Mouse (Mus musculus): ENCODE data around the gene Rrp9. TPM values are rescaled to one million over a fixed set of nuclear protein-coding genes. Genes with fewer than 3 reads are reported as not detected.
A peak's percentile ranks its signal among the peaks of the same experiment; 100 is the strongest.

The Rrp9 gene
- polyA plus RNA-seq, 1 experiment from 2014 or later: 41.2 TPM

DNA sequence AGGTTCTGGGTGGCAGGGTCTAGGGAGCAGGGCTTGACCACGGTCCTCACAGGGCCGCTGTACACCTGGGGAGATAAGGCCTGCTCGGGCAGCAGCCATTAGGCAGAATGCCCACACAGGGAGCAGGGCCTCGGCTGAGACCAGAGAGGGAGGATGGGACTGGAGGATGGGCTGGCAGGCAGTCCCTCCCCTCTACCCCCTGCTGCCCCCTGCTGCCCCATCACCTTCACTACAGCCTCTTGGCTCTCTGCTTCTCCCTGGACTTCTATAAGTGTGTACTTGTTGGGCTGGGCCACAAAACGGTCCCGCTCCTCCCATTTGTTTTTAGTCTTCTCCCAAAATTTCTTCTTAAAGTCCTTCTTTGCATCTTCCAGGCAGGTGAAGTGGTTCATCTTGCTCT lies 1.3 kb upstream of the Rrp9 start:
- WGBS: 3% methylated on average over 6 of the region's 6 CpGs
- H3K9ac ChIP-seq (replicated peaks; ENCODE audit: low read length): 0 out of 2 replicates have a peak overlapping the region, but pooled peaks have one; percentile 20

DNA sequence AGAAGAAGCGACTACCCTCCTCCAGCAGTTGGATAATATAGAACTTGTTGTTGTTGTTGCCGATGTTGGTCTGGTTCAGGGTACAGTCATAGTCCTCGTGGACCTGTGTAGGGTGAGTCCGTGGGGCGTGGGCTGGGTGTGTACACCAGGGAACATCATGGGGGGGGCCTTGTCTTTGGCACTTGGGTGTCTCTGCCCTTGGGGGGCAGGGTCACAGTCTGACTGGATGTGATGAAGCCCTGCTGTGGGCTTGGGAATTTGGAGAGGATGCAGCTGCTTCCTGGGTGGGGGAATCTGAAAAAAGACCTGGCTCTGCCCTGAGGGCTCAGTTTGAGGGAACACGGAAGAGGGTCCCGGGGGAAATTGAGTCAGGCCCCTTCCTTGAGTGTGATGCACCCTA lies 717 bp upstream of the Rrp9 start:
- H3K9ac ChIP-seq (replicated peaks; ENCODE audit: low read length): no peak overlapping the region
- H3K9me3 ChIP-seq (ENCODE audit: control insufficient read depth, low read length): no peaks in the 10 kb centered on the region
- H3K4me1 ChIP-seq (ENCODE audit: control insufficient read depth, insufficient read depth, low read length): peaks cover 12% of the 10 kb centered on the region
- DNase-seq (no peak), ATAC-seq (ENCODE audit: low FRiP score, low TSS enrichment) (no peak)
- no peak overlapping the region for H3K27ac ChIP-seq (replicated peaks; ENCODE audit: low read depth, low read length)
- WGBS: 63% methylated on average over 7 of the region's 7 CpGs
- H3K4me3 ChIP-seq (replicated peaks; ENCODE audit: low read depth, low read length): no peak overlapping the region
- H3K27me3 ChIP-seq (ENCODE audit: control insufficient read depth, insufficient read depth, low read length): no peaks in the 10 kb centered on the region
- no peak overlapping the region for H3K4me2 ChIP-seq (ENCODE audit: low read length)
- H3K36me3 ChIP-seq (ENCODE audit: control insufficient read depth, insufficient read depth, low read length): 0 out of 2 replicates have a peak, but pooled peaks cover under 1% of the 10 kb centered on the region

More for the DNA sequence above, 1.3 kb upstream of the Rrp9 start:
- Histone ChIP-seq H3K27ac (replicated peaks; ENCODE audit: low read depth, low read length) (no peak overlapping the region), H3K4me2 (ENCODE audit: low read length) (no peak overlapping the region), H3K9me3 (ENCODE audit: control insufficient read depth, low read length) (no peaks in the 10 kb centered on the region), H3K4me1 (ENCODE audit: control insufficient read depth, insufficient read depth, low read length) (peaks cover 12% of the 10 kb centered on the region), H3K36me3 (ENCODE audit: control insufficient read depth, insufficient read depth, low read length) (no peaks in the 10 kb centered on the region), H3K27me3 (ENCODE audit: control insufficient read depth, insufficient read depth, low read length) (no peaks in the 10 kb centered on the region), H3K4me3 (replicated peaks; ENCODE audit: low read depth, low read length) (no peak overlapping the region)
- peak; percentile 70 for DNase-seq
- ATAC-seq (ENCODE audit: low FRiP score, low TSS enrichment): peak; percentile 7; the same call in 1 of the 2 replicates

DNA sequence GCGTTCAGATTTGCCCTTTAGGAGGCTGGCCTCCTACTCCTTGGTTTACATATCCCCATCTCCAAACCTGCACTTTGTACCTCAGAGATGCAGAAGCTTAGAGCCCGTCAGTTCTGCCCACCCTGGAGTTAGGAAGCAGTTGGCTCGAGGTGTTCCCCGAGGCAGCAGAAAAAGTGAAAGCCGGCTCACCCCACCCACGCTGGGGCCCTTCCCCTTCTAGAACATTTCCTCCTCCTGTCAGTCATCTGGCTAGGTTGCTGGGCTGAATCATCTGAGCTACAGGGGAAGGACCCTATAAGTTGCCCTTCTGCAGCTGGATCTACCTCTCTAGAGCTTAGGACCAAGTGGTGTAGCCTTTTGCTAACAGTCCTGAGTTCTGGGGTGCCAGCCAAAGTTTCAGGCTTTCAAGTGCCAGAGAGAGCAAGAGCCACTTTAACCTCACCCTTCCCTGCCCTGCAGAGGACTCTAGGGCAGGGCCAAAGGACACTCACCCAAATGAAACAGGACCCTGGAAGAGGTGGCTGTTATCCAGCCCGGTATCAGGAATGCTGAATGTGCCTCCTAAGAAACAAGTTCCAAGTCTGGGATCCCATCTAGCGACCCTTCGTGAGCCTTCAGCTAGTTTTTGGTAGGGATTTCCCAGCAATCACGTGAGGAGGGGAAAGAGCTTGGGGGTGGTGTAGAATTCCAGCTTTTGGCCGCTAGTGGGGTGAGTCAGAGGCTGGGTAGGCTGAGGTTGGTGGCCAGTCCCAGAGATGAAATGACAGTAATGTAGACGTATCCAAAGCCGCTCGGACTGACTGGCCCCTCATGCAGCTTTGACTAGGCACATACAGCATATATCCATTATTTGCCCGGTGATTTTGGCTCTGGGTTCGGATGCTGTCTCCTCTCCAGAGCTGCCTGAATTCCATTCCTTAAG lies 500 bp downstream of the Rrp9 start:
- Histone ChIP-seq H3K27me3 (ENCODE audit: control insufficient read depth, insufficient read depth, low read length) (no peaks in the 10 kb centered on the region), H3K4me1 (ENCODE audit: control insufficient read depth, insufficient read depth, low read length) (peaks cover 12% of the 10 kb centered on the region), H3K36me3 (ENCODE audit: control insufficient read depth, insufficient read depth, low read length) (peaks cover 12% of the 10 kb centered on the region; the same call in 1 of the 2 replicates), H3K9me3 (ENCODE audit: control insufficient read depth, low read length) (no peaks in the 10 kb centered on the region), H3K27ac (replicated peaks; ENCODE audit: low read depth, low read length) (0 out of 2 replicates have a peak overlapping the region, but pooled peaks have one; percentile 26), H3K4me3 (replicated peaks; ENCODE audit: low read depth, low read length) (peak overlapping the region; percentile 66), H3K4me2 (ENCODE audit: low read length) (peak overlapping the region; percentile 33; the same call in 1 of the 2 replicates), H3K9ac (replicated peaks; ENCODE audit: low read length) (no peak overlapping the region; the same call in 1 of the 2 replicates)
- DNase-seq (no peak), ATAC-seq (ENCODE audit: low FRiP score, low TSS enrichment) (no peak; the same call in 1 of the 2 replicates)
- WGBS: 39% methylated on average over 16 of the region's 16 CpGs

DNA sequence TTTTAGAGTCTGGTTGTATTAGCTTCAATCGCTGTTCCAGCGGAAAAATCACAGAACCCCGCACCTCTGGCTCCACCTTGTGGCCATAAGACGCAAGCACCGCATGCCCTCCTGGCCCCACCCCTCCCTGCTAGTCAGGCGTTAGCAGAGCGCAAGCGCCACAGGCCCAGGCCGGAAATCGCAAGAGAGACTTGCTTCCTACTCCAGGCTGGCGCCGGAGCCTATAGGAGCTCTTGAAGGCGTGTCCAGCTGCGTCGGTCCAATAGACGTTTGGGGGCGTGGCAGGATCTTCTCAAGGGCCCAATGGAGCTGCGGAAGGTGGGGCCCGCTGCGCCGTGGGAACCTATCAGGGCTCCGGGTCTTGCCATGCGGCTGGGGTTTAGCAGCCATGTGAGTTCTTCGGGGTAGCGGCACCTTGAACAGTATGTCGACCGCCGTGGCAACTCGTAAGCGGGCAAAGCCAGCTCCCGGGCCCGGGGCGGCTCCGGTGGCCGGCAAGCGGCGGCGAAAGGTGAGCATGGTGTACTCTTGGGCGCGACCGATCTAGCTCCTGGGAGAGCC lies 1.2 kb downstream of the Rrp9 start, which contains the start of gene Parp3:
Gene Parp3, minus strand, starts transcription at position 26 of the 561 bp plus-strand sequence.
- no peaks in the 10 kb centered on the region for H3K27me3 ChIP-seq (ENCODE audit: control insufficient read depth, insufficient read depth, low read length)
- H3K4me3 ChIP-seq (replicated peaks; ENCODE audit: low read depth, low read length): peak within 1 kb of the TSS; percentile 66
- H3K27ac ChIP-seq (replicated peaks; ENCODE audit: low read depth, low read length): 0 out of 2 replicates have a peak within 1 kb of the TSS, but pooled peaks have one; percentile 26
- DNase-seq: peak; percentile 100
- under 1% methylated on average over 41 of the region's 41 CpGs for WGBS
- no peaks in the 10 kb centered on the region for H3K9me3 ChIP-seq (ENCODE audit: control insufficient read depth, low read length)
- H3K9ac ChIP-seq (replicated peaks; ENCODE audit: low read length): peak within 1 kb of the TSS; percentile 62
- peak within 1 kb of the TSS; percentile 95 for H3K4me2 ChIP-seq (ENCODE audit: low read length)
- H3K4me1 ChIP-seq (ENCODE audit: control insufficient read depth, insufficient read depth, low read length): peaks cover 12% of the 10 kb centered on the region
- peak; percentile 97 for ATAC-seq (ENCODE audit: low FRiP score, low TSS enrichment)
- peaks cover 19% of the 10 kb centered on the region; the same call in 1 of the 2 replicates for H3K36me3 ChIP-seq (ENCODE audit: control insufficient read depth, insufficient read depth, low read length)

DNA sequence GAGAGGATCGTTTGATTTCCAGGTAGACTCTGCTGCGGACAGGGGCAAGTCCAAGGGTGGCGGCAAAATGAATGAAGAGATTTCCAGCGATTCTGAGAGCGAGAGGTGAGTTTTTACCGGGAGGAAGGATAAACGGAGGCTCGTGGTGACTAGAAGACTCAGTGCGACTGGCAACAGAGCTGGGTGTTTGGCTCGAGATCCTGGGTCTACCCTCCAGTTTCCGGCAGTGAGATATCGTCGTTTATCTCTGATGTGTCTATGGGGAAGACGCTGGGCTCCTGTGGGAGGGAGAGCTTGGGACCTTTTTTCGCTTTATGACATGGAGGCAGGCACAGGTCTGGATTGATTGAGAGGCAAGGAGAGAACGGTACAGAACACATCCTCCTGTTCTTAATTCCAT lies 1.9 kb downstream of the Rrp9 start:
- Histone ChIP-seq H3K9ac (replicated peaks; ENCODE audit: low read length) (peak overlapping the region; percentile 62), H3K27me3 (ENCODE audit: control insufficient read depth, insufficient read depth, low read length) (no peaks in the 10 kb centered on the region), H3K4me1 (ENCODE audit: control insufficient read depth, insufficient read depth, low read length) (peaks cover 12% of the 10 kb centered on the region), H3K4me3 (replicated peaks; ENCODE audit: low read depth, low read length) (peak overlapping the region; percentile 66), H3K36me3 (ENCODE audit: control insufficient read depth, insufficient read depth, low read length) (peaks cover 21% of the 10 kb centered on the region), H3K4me2 (ENCODE audit: low read length) (peak overlapping the region; percentile 95), H3K27ac (replicated peaks; ENCODE audit: low read depth, low read length) (no peak overlapping the region), H3K9me3 (ENCODE audit: control insufficient read depth, low read length) (no peaks in the 10 kb centered on the region)
- ATAC-seq (ENCODE audit: low FRiP score, low TSS enrichment) (no peak), DNase-seq (no peak)
- 6% methylated on average over 16 of the region's 16 CpGs for WGBS

DNA sequence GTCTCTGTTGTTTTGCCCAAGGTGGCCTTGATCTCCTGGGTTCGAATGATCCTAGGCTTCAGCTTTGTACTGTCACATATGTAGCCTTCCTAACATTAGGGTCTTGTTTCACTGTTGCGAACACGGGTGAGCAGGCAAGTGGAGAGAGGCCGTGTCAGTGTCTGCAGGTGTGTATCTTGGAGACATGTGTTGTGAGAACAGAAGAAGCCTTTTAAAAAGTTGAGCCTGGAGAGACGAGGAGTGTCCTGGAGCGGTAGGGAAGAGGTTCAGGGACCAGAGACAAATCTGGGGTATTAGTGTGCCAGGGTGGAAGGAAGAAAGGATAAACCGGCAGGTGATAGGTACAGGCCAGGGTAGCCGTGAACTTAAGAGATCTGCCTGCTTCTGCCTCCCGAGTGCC lies 2.3 kb downstream of the Rrp9 start:
- Histone ChIP-seq H3K4me3 (replicated peaks; ENCODE audit: low read depth, low read length) (peak overlapping the region; percentile 66), H3K9me3 (ENCODE audit: control insufficient read depth, low read length) (no peaks in the 10 kb centered on the region), H3K4me1 (ENCODE audit: control insufficient read depth, insufficient read depth, low read length) (peaks cover 12% of the 10 kb centered on the region), H3K27ac (replicated peaks; ENCODE audit: low read depth, low read length) (no peak overlapping the region), H3K36me3 (ENCODE audit: control insufficient read depth, insufficient read depth, low read length) (peaks cover 26% of the 10 kb centered on the region), H3K4me2 (ENCODE audit: low read length) (peak overlapping the region; percentile 95), H3K27me3 (ENCODE audit: control insufficient read depth, insufficient read depth, low read length) (no peaks in the 10 kb centered on the region), H3K9ac (replicated peaks; ENCODE audit: low read length) (peak overlapping the region; percentile 62)
- DNase-seq (no peak), ATAC-seq (ENCODE audit: low FRiP score, low TSS enrichment) (no peak)
- 83% methylated on average over 9 of the region's 9 CpGs for WGBS

DNA sequence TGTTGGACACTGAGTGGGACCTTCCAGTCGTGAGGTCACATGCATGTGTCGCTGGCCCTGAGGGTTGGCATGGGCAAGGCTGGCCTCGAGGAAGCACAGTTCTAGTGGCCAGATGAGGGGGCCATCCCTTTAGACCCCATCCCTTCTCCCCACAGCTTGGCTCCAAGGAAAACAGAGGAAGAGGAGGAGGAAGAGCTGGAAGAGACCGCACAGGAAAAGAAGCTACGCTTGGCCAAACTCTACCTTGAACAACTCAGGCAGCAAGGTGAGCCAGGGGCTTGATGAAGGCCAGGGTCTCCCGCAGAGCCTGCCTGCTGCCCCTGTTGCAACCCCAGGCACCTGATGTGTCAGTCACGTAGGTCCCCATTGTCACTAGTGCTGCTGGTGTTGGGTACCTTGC lies 4.8 kb downstream of the Rrp9 start:
- Histone ChIP-seq H3K4me2 (ENCODE audit: low read length) (no peak overlapping the region), H3K27me3 (ENCODE audit: control insufficient read depth, insufficient read depth, low read length) (no peaks in the 10 kb centered on the region), H3K4me3 (replicated peaks; ENCODE audit: low read depth, low read length) (no peak overlapping the region), H3K4me1 (ENCODE audit: control insufficient read depth, insufficient read depth, low read length) (peaks cover 8% of the 10 kb centered on the region), H3K36me3 (ENCODE audit: control insufficient read depth, insufficient read depth, low read length) (peaks cover 50% of the 10 kb centered on the region), H3K9me3 (ENCODE audit: control insufficient read depth, low read length) (no peaks in the 10 kb centered on the region), H3K9ac (replicated peaks; ENCODE audit: low read length) (no peak overlapping the region), H3K27ac (replicated peaks; ENCODE audit: low read depth, low read length) (no peak overlapping the region)
- ATAC-seq (ENCODE audit: low FRiP score, low TSS enrichment): no peak
- no peak for DNase-seq
- 97% methylated on average over 7 of the region's 7 CpGs for WGBS

DNA sequence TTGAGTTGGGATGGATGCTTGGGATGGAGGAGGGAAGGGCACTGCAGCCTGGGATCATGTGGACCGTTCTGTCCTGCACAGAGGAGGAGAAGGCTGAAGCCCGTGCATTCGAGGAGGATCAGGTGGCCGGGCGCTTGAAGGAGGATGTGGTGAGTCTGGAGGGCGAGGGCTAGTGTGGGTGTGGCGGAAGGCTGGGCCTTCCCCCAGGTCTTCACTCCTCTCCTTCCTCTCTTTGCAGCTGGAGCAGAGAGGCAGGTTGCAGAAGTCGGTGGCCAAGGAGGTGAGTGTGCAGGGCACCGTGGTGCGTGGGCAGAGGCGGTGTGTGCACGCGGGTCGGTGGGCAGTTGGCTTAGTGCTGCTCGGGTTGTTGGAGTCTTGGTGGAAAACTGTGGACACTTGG lies 5.3 kb downstream of the Rrp9 start:
- Histone ChIP-seq H3K27ac (replicated peaks; ENCODE audit: low read depth, low read length) (no peak overlapping the region), H3K27me3 (ENCODE audit: control insufficient read depth, insufficient read depth, low read length) (no peaks in the 10 kb centered on the region), H3K4me1 (ENCODE audit: control insufficient read depth, insufficient read depth, low read length) (peaks cover 8% of the 10 kb centered on the region), H3K4me3 (replicated peaks; ENCODE audit: low read depth, low read length) (no peak overlapping the region), H3K9me3 (ENCODE audit: control insufficient read depth, low read length) (no peaks in the 10 kb centered on the region), H3K9ac (replicated peaks; ENCODE audit: low read length) (no peak overlapping the region), H3K36me3 (ENCODE audit: control insufficient read depth, insufficient read depth, low read length) (peaks cover 56% of the 10 kb centered on the region), H3K4me2 (ENCODE audit: low read length) (no peak overlapping the region)
- WGBS: 97% methylated on average over 15 of the region's 15 CpGs
- ATAC-seq (ENCODE audit: low FRiP score, low TSS enrichment): no peak
- DNase-seq: no peak
